Mouse (Mus musculus) heart, embryonic 15.5 days (tissue): ENCODE measurements around the gene Dcaf5. TPM values are rescaled to one million over a fixed set of nuclear protein-coding genes. Genes with fewer than 3 reads are reported as not detected.

ENCODE experiments used
- ATAC-seq: fragments of 200-750 bp; cut with Nextera tagmentation; replicated peaks from 2 replicates; pipeline ENCODE4 v1.8.0; 2017; ENCODE audit warnings: low read depth, moderate TSS enrichment; ENCODE audit not compliant: insufficient number of reproducible peaks, insufficient read depth, low FRiP score
- H3K27ac ChIP-seq: fragments of 300-500 bp; sonication (generic); 2 replicates; pipeline ENCODE4 v1.5.1; 2015; ENCODE audit warnings: mild to moderate bottlenecking, inconsistent platforms
- H3K27me3 ChIP-seq: fragments of 300-500 bp; sonication (generic); 2 replicates; pipeline ENCODE4 v1.6.1; 2015; ENCODE audit warnings: inconsistent platforms
- H3K36me3 ChIP-seq: fragments of 300-500 bp; sonication (generic); 2 replicates; pipeline ENCODE4 v1.6.1; 2015; ENCODE audit warnings: mild to moderate bottlenecking, inconsistent platforms
- H3K4me1 ChIP-seq: fragments of 300-500 bp; sonication (generic); replicated peaks from 2 replicates; pipeline ENCODE4 v1.6.1; 2015; ENCODE audit warnings: inconsistent platforms
- H3K4me2 ChIP-seq: fragments of 300-500 bp; sonication (generic); 2 replicates; pipeline ENCODE4 v1.6.1; 2015; ENCODE audit warnings: inconsistent platforms, mild to moderate bottlenecking, moderate library complexity
- H3K4me3 ChIP-seq: fragments of 300-500 bp; sonication (generic); 2 replicates; pipeline ENCODE4 v1.5.1; 2015; ENCODE audit warnings: mild to moderate bottlenecking, inconsistent platforms
- H3K9ac ChIP-seq: fragments of 300-500 bp; sonication (generic); 2 replicates; pipeline ENCODE4 v1.6.1; 2015; ENCODE audit warnings: mild to moderate bottlenecking, inconsistent platforms
- H3K9me3 ChIP-seq: fragments of 300-500 bp; sonication (generic); replicated peaks from 2 replicates; pipeline ENCODE4 v1.6.1; 2016; ENCODE audit warnings: inconsistent platforms
- WGBS: fragments of 180-500 bp; shearing (Covaris S2); methylation state at CpG from one replicate; pipeline ENCODE4 v1.1.7; 2015; ENCODE audit warnings: mixed read lengths; 5-methylcytosine and 5-hydroxymethylcytosine counted together
- polyA plus RNA-seq: library from polyadenylated mRNA; unstranded; fragments of >200 nt; fragmentation: Nextera tagmentation; extraction: Ambion mirVana; gene quantifications from 2 replicates; pipeline ENCODE4 v1.2.1, GENCODE M21; 2015

The Dcaf5 gene
- polyA plus RNA-seq, 1 experiment from 2014 or later = 8.6 TPM

DNA sequence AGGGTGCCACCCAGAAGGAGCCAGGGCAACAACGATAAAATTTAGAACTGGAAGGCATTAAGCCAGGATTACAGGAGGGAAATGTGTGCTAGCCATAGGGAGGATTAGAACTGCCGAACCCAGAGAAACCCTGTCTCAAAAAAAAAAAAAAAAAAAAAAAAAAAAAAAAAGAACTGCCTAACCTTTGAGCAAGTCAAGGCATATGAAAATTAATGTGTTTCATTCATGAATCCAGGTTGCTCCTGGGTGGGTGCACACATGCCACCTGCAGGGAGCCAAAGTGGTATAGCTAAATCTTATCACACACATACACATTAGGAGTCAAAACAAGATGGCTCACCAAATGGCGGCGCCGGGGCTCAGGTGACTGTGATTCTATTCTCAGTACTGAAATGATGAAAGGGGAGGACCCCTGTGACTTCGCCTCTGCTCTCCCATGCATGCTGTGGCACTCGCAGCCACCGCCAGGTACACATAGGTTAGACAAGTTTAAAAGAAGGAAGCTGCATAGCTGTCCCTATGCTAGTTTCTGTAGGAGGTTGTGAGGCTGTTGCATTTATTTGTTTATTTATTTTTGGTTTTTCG, 8.2 kb upstream of the Dcaf5 start:
- H3K36me3 ChIP-seq = no peaks in the 10 kb centered on the region
- H3K9ac ChIP-seq = no peak overlapping the region
- no peak overlapping the region for H3K27ac ChIP-seq
- no peaks in the 10 kb centered on the region; the same call in 1 of the 2 replicates for H3K27me3 ChIP-seq
- ATAC-seq = no peak
- H3K9me3 ChIP-seq = no peaks in the 10 kb centered on the region
- H3K4me3 ChIP-seq = no peak overlapping the region
- H3K4me1 ChIP-seq = no peaks in the 10 kb centered on the region
- 76% methylated on average over 9 of the region's 9 CpGs for WGBS
- H3K4me2 ChIP-seq = no peak overlapping the region

DNA sequence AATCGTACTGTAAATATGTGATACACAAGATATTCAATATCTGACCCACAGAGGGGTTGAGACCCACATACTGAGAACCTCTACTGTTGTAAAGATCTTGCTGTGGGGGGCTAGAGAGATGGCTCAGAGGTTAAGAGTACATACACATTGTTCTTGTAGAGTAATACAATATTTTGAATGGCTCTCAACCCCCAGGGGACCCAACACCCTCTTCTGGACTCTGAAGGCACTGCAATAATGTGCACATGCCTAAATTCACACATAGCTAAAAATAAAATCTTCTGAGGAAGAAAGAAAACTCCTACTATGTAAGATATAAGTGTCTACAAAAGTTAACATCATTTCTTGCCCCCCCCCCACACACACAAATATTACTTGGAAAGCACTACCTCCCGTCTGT, 4.6 kb upstream of the Dcaf5 start:
- H3K4me1 ChIP-seq = 0 out of 2 replicates have a peak, but pooled peaks cover 2% of the 10 kb centered on the region
- WGBS = 84% methylated on average over 2 of the region's 2 CpGs
- no peak overlapping the region for H3K9ac ChIP-seq
- no peaks in the 10 kb centered on the region for H3K36me3 ChIP-seq
- H3K4me3 ChIP-seq = no peak overlapping the region
- ATAC-seq = no peak
- H3K4me2 ChIP-seq = no peak overlapping the region
- no peaks in the 10 kb centered on the region for H3K9me3 ChIP-seq
- no peaks in the 10 kb centered on the region for H3K27me3 ChIP-seq
- no peak overlapping the region for H3K27ac ChIP-seq

DNA sequence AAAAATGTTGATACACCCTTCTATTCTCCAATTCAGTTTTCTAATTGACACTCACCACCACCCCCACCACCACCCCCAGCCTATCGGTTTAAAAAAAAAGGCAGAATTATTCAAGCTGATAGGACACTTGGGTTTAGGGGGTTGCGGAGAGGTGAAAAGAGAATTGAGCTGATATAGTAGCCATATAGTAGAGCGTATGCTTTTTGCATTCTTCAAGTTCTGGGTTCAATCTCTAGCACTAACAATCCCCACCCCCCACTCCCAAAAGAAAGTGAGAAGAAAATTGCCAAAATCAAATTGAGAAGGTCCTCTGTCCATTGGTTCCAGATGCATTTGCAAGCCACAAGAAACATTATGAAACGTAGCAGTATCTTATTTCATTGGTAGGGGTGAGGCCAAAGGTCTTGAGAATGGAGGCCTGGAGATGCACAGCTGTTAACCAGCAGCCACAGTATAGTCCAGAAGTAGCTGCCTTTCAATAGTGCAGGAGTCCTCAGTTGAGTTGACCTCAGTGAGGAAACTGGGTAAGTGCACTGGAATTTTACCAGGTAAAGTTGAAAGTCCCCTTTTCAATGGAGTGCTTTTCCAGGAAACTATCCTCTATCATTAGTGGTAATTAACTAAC, 762 bp upstream of the Dcaf5 start:
- peaks cover 20% of the 10 kb centered on the region for H3K4me1 ChIP-seq
- 50% methylated on average over 4 of the region's 4 CpGs for WGBS
- no peaks in the 10 kb centered on the region for H3K9me3 ChIP-seq
- H3K9ac ChIP-seq = peak overlapping the region; percentile 75
- H3K27me3 ChIP-seq = no peaks in the 10 kb centered on the region
- H3K36me3 ChIP-seq = no peaks in the 10 kb centered on the region
- no peak for ATAC-seq
- peak overlapping the region; percentile 98 for H3K27ac ChIP-seq
- H3K4me2 ChIP-seq = peak overlapping the region; percentile 80
- peak overlapping the region; percentile 71 for H3K4me3 ChIP-seq

GRCm38 (mm10) chr12:80435887-80436286, 514 bp downstream of the Dcaf5 start:
- Histone ChIP-seq H3K4me1 (peaks cover 20% of the 10 kb centered on the region), H3K4me2 (peak overlapping the region; percentile 80), H3K27ac (peak overlapping the region; percentile 98), H3K9me3 (no peaks in the 10 kb centered on the region), H3K4me3 (peak overlapping the region; percentile 71), H3K36me3 (no peaks in the 10 kb centered on the region), H3K9ac (peak overlapping the region; percentile 75), H3K27me3 (no peaks in the 10 kb centered on the region)
- ATAC-seq = peak; percentile 21
- 0% methylated on average over 8 of the region's 10 CpGs for WGBS

DNA sequence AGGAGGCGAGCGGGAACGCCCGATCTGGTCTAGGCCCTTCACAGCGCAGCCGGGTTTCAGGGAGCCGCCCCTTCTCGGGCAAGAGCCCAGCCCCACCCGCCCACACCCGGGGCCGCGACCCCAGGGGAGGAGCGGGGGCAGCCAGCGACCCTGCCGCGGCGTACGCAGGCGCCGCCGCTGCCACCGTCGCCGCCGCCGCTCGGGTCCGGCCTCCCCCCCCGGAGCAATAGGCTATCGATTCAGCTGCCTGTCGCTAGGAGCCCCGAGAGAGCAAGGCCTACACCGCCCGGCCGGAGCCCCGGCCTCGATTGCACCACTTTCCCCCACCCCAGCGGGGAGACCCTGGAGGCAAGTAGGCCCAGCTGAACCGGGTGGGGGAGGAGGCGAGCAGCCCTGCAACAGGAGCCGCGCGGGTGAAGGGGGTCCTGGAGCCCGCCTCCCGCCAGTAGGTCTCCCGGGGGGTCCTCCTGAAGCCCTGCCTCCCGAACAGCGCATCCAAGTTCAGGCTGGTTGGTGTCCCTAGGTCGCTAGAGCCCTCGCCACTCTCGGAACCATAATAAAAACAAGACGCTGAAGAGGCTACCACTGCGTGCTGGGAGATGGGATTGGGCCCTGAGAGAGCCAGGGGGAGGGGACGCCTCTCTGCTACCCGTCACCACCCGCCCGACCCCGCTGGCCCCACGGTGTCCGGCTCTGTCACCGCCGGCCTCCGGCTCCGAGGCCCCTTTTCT, 1.3 kb downstream of the Dcaf5 start:
- Histone ChIP-seq H3K4me3 (peak overlapping the region; percentile 71), H3K27me3 (no peaks in the 10 kb centered on the region), H3K9ac (peak overlapping the region; percentile 75), H3K27ac (peak overlapping the region; percentile 98), H3K4me2 (peak overlapping the region; percentile 80), H3K4me1 (peaks cover 20% of the 10 kb centered on the region), H3K36me3 (0 out of 2 replicates have a peak, but pooled peaks cover 4% of the 10 kb centered on the region), H3K9me3 (no peaks in the 10 kb centered on the region)
- peak; percentile 68 for ATAC-seq
- WGBS = 0% methylated on average over 43 of the region's 64 CpGs

DNA sequence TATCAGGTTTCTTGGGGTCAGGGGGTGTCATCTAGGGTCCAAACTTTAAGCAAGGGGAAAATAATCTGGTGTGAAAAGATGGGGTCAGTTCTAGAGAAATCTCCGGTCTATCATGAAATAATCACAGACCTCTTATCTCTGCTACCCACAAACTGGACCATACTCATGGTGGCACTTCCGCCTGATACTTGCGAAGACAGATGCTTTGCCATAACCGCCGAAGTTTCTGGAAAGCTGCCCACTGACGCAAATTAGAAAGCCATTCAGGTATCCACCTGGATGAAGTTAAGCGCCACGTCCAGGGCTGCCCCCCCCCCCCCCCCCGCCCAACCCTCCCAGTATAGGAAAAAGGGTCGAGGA, 1.8 kb downstream of the Dcaf5 start:
- H3K4me3 ChIP-seq = peak overlapping the region; percentile 71
- H3K4me2 ChIP-seq = peak overlapping the region; percentile 80
- H3K9ac ChIP-seq = peak overlapping the region; percentile 75
- WGBS = 3% methylated on average over 9 of the region's 10 CpGs
- H3K36me3 ChIP-seq = peaks cover 7% of the 10 kb centered on the region; the same call in 1 of the 2 replicates
- H3K27ac ChIP-seq = peak overlapping the region; percentile 98
- ATAC-seq = no peak
- no peaks in the 10 kb centered on the region for H3K27me3 ChIP-seq
- no peaks in the 10 kb centered on the region for H3K9me3 ChIP-seq
- H3K4me1 ChIP-seq = peaks cover 20% of the 10 kb centered on the region

DNA sequence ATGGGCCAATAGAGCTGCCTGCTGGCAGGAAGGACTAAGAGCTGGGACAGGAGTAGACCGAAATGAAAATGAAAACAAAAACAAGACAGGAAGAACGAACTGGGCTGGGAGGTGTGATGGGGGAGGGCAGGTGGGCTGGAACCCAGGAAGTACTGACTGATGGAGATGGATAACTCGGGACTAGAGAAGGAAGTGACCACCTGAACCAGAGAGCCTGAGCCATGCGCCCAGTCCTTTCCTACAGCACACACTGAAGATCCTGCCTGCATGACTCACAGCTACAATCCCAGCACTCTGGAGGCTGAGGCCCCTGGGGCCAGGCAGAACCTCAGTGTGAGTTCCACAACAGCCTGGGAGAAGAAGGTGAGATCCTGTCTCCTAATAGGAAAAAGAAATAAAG, 3.1 kb downstream of the Dcaf5 start:
- H3K36me3 ChIP-seq = peaks cover 12% of the 10 kb centered on the region; the same call in 1 of the 2 replicates
- 59% methylated on average over 4 of the region's 4 CpGs for WGBS
- H3K4me2 ChIP-seq = no peak overlapping the region
- ATAC-seq = no peak
- peaks cover 22% of the 10 kb centered on the region for H3K4me1 ChIP-seq
- H3K4me3 ChIP-seq = no peak overlapping the region
- H3K27ac ChIP-seq = peak overlapping the region; percentile 42; the same call in 1 of the 2 replicates
- H3K9me3 ChIP-seq = no peaks in the 10 kb centered on the region
- no peaks in the 10 kb centered on the region for H3K27me3 ChIP-seq
- no peak overlapping the region for H3K9ac ChIP-seq

DNA sequence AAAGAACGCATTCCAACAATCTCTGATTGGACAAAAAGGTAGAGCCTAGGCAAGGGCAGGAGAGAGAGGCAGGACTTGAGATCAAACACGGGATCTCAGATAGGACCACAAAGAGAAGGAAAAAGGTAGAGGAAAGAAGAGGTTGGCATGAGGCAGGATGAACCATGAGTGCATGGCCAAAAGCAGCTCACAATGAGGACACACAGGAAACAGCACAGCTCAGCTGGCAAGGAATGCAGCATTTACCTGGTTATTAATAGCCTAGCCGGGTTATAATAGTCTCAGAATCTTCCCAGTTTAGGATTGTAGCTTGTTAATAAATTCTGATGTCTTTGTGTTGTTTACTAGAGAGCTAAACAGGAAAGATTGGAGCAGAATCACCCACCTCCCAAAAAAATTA, 8.7 kb downstream of the Dcaf5 start:
- H3K9me3 ChIP-seq = no peaks in the 10 kb centered on the region
- H3K4me2 ChIP-seq = no peak overlapping the region
- H3K27ac ChIP-seq = peak overlapping the region; percentile 62
- H3K4me3 ChIP-seq = no peak overlapping the region
- no peak for ATAC-seq
- H3K36me3 ChIP-seq = peaks cover 21% of the 10 kb centered on the region; the same call in 1 of the 2 replicates
- H3K4me1 ChIP-seq = peaks cover 14% of the 10 kb centered on the region
- 73% methylated on average over 3 of the region's 3 CpGs for WGBS
- H3K9ac ChIP-seq = no peak overlapping the region
- no peaks in the 10 kb centered on the region for H3K27me3 ChIP-seq

- no peaks in the 10 kb centered on the region for H3K4me1 ChIP-seq
- no peak overlapping the region for H3K4me3 ChIP-seq
- H3K27me3 ChIP-seq = no peaks in the 10 kb centered on the region
- no peak overlapping the region for H3K4me2 ChIP-seq
- peaks cover 5% of the 10 kb centered on the region; the same call in 1 of the 2 replicates for H3K9me3 ChIP-seq
- 99% methylated on average over 2 of the region's 2 CpGs for WGBS
- ATAC-seq = no peak
- no peak overlapping the region for H3K27ac ChIP-seq
- H3K9ac ChIP-seq = no peak overlapping the region
- peaks cover 40% of the 10 kb centered on the region for H3K36me3 ChIP-seq
These were observed 21.3 kb downstream of the Dcaf5 start for GRCm38 (mm10) chr12:80415100-80415499.

GRCm38 (mm10) chr12:80410855-80411254, 25.5 kb downstream of the Dcaf5 start:
- Histone ChIP-seq H3K9me3 (peaks cover 2% of the 10 kb centered on the region; the same call in 1 of the 2 replicates), H3K4me3 (no peak overlapping the region), H3K36me3 (peaks cover 34% of the 10 kb centered on the region), H3K27ac (no peak overlapping the region), H3K4me1 (no peaks in the 10 kb centered on the region), H3K4me2 (no peak overlapping the region), H3K9ac (no peak overlapping the region), H3K27me3 (no peaks in the 10 kb centered on the region)
- ATAC-seq = no peak
- 91% methylated on average over 8 of the region's 8 CpGs for WGBS

DNA sequence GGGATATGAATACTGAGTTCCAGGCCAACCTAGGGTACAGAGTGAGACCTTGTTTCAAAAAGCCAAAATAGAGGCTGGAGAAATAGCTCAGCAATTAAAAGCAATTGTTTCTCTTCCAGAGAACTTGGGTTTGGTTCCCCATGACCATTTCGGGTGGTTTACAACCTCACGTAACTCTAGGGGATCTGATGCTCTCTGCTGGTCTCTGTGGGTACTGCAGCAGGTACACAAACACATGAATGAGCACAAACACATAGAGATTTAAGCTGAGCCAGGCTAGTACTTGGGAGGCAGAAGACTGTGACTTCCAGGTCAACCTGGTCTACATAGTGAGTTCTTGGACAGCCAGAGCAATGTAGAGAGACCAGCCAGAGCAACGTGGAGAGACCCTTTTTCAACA, 28.6 kb downstream of the Dcaf5 start:
- H3K4me1 ChIP-seq = no peaks in the 10 kb centered on the region
- WGBS = 68% methylated on average over 3 of the region's 3 CpGs
- H3K9me3 ChIP-seq = no peaks in the 10 kb centered on the region
- ATAC-seq = no peak
- no peaks in the 10 kb centered on the region for H3K27me3 ChIP-seq
- H3K27ac ChIP-seq = no peak overlapping the region
- H3K4me2 ChIP-seq = no peak overlapping the region
- no peak overlapping the region for H3K9ac ChIP-seq
- no peak overlapping the region for H3K4me3 ChIP-seq
- peaks cover 19% of the 10 kb centered on the region; the same call in 1 of the 2 replicates for H3K36me3 ChIP-seq
